In the genomic region with DNA sequence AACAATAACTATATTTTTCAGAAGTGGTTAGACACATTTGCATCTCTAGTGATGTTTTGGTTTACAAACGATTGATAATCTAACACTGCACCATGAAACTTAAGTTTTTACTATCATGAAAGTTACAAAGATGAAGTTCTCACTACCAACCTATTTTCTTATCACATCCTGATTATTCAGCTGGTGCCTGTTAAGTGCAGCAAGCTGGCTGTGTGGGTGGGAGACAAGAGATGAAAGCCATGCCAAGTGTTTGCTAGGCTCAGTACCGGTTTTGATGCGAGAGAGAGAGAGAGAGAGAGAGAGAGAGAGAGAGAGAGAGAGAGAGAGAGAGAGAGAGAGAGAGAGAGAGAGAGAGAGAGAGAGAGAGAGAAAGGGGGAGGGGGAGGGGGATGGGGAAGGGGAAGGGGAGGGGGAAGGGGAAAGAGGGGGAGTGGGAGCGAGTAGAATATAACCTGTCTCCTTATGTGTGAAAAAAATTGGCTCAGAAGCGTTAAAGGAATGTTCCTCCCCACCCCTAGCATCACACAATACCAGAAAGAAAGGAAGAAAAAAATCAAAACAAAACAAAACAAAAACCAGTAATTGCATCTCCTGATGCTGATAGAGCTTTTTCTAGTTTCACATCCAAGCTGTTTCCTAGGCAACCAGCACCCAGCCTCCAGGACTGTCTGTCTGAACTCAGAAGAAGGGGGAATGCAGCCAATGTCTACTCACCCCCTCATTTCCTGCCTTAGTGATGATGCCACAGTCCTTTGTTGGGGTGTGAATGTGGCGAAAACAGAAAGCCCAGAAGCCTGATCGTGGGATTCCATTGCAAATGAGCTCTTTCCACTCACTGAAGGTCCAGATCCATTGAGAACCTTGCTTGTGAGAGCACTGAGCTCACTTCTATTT, we compare ENCODE assay signal across 8 mouse cellular contexts. TPM values are rescaled to one million over a fixed set of nuclear protein-coding genes. Genes with fewer than 3 reads are reported as not detected.
DNase-seq lines count a peak whose midpoint lies in the region; ATAC-seq and TF ChIP-seq lines count a peak whose summit lies in the region.

No protein-coding gene starts in this region.

- no peak overlapping the region for H3K27ac ChIP-seq in lung, embryonic 14.5 days (ENCODE audit: low read depth)
- H3K27ac ChIP-seq in forebrain, embryonic 11.5 days (ENCODE audit: low read depth, low read length), result peak overlapping the region; percentile 61; the same call in 1 of the 2 replicates
- H3K27ac ChIP-seq in hindbrain, embryonic 14.5 days, result peak overlapping the region; percentile 85
- H3K27ac ChIP-seq in intestine, embryonic 16.5 days (ENCODE audit: low read length), result no peak overlapping the region

- no peak overlapping the region for H3K9ac ChIP-seq in lung, embryonic 14.5 days
- no peak overlapping the region for H3K9ac ChIP-seq in forebrain, embryonic 11.5 days (ENCODE audit: low read length)
- H3K9ac ChIP-seq in hindbrain, embryonic 14.5 days, result peak overlapping the region; percentile 41
- no peak overlapping the region for H3K9ac ChIP-seq in intestine, embryonic 16.5 days (ENCODE audit: low read depth, low read length)

- H3K4me1 ChIP-seq in lung, embryonic 14.5 days (ENCODE audit: insufficient read depth), result no peaks in the 10 kb centered on the region
- no peaks in the 10 kb centered on the region; the same call in 1 of the 2 replicates for H3K4me1 ChIP-seq in forebrain, embryonic 11.5 days (replicated peaks; ENCODE audit: control insufficient read depth, insufficient read depth, low read length)
- peaks cover 18% of the 10 kb centered on the region for H3K4me1 ChIP-seq in hindbrain, embryonic 14.5 days (replicated peaks; ENCODE audit: control insufficient read depth, insufficient read depth, low read length)
- no peaks in the 10 kb centered on the region for H3K4me1 ChIP-seq in intestine, embryonic 16.5 days (ENCODE audit: control insufficient read depth, insufficient read depth, low read length)

- no peak overlapping the region for H3K4me3 ChIP-seq in lung, embryonic 14.5 days (ENCODE audit: low read depth, low read length)
- H3K4me3 ChIP-seq in forebrain, embryonic 11.5 days (ENCODE audit: low read depth, low read length), result no peak overlapping the region
- H3K4me3 ChIP-seq in hindbrain, embryonic 14.5 days (replicated peaks; ENCODE audit: low read length), result no peak overlapping the region
- no peak overlapping the region for H3K4me3 ChIP-seq in intestine, embryonic 16.5 days (ENCODE audit: low read length)

- WGBS in lung, embryonic 14.5 days, result 33% methylated on average over 7 of the region's 7 CpGs
- WGBS in forebrain, embryonic 11.5 days, result 35% methylated on average over 6 of the region's 7 CpGs
- 21% methylated on average over 6 of the region's 7 CpGs for WGBS in hindbrain, embryonic 14.5 days
- WGBS in intestine, embryonic 16.5 days, result 39% methylated on average over 7 of the region's 7 CpGs

- H3K4me2 ChIP-seq in lung, embryonic 14.5 days, result no peak overlapping the region
- no peak overlapping the region for H3K4me2 ChIP-seq in forebrain, embryonic 11.5 days (ENCODE audit: low read depth, low read length, severe bottlenecking)
- H3K4me2 ChIP-seq in hindbrain, embryonic 14.5 days (replicated peaks), result peak overlapping the region; percentile 24
- H3K4me2 ChIP-seq in intestine, embryonic 16.5 days (ENCODE audit: low read depth, low read length), result no peak overlapping the region

- 0 out of 2 replicates have a peak, but pooled peaks have one; percentile 49 for ATAC-seq in lung, embryonic 14.5 days (ENCODE audit: insufficient read depth)
- ATAC-seq in forebrain, embryonic 11.5 days (replicated peaks; ENCODE audit: low FRiP score), result peak; percentile 94
- peak; percentile 94 for ATAC-seq in hindbrain, embryonic 14.5 days (ENCODE audit: low FRiP score)
- ATAC-seq in intestine, embryonic 16.5 days, result no peak

- H3K9me3 ChIP-seq in lung, embryonic 14.5 days (ENCODE audit: low read depth, low read length), result no peaks in the 10 kb centered on the region
- H3K9me3 ChIP-seq in forebrain, embryonic 11.5 days (ENCODE audit: control insufficient read depth, low read length), result no peaks in the 10 kb centered on the region
- no peaks in the 10 kb centered on the region for H3K9me3 ChIP-seq in hindbrain, embryonic 14.5 days (ENCODE audit: control insufficient read depth, low read length)
- no peaks in the 10 kb centered on the region for H3K9me3 ChIP-seq in intestine, embryonic 16.5 days (ENCODE audit: control insufficient read depth, low read length)

- no peak for TF ChIP-seq CTCF in lung, embryonic 14.5 days (IDR thresholded peaks at IDR 0.05; ENCODE audit: low read depth)

- no peaks in the 10 kb centered on the region for H3K36me3 ChIP-seq in lung, embryonic 14.5 days (ENCODE audit: insufficient read depth)
- H3K36me3 ChIP-seq in forebrain, embryonic 11.5 days (ENCODE audit: control insufficient read depth, insufficient read depth, low read length), result no peaks in the 10 kb centered on the region
- no peaks in the 10 kb centered on the region for H3K36me3 ChIP-seq in hindbrain, embryonic 14.5 days (replicated peaks; ENCODE audit: control insufficient read depth, insufficient read depth)
- no peaks in the 10 kb centered on the region for H3K36me3 ChIP-seq in intestine, embryonic 16.5 days (ENCODE audit: control insufficient read depth, insufficient read depth, low read length)

- no peaks in the 10 kb centered on the region for H3K27me3 ChIP-seq in lung, embryonic 14.5 days (ENCODE audit: insufficient read depth, low read length)
- H3K27me3 ChIP-seq in forebrain, embryonic 11.5 days (ENCODE audit: control insufficient read depth, insufficient read depth, low read length), result no peaks in the 10 kb centered on the region
- H3K27me3 ChIP-seq in hindbrain, embryonic 14.5 days (ENCODE audit: control insufficient read depth, insufficient read depth, low read length), result no peaks in the 10 kb centered on the region
- H3K27me3 ChIP-seq in intestine, embryonic 16.5 days (replicated peaks; ENCODE audit: control insufficient read depth, insufficient read depth, low read length), result no peaks in the 10 kb centered on the region

- DNase-seq in lung, embryonic 14.5 days, result peak; percentile 60
- no peak for DNase-seq in lung, postnatal 14 days
- peak; percentile 59 for DNase-seq in forebrain, embryonic 11.5 days (ENCODE audit: low spot score)
- peak; percentile 76 for DNase-seq in hindbrain, embryonic 14.5 days (ENCODE audit: low spot score)
- peak; percentile 45 for DNase-seq in lung, postnatal 36 days
- peak; percentile 82 to 90 for DNase-seq in right cerebral cortex, postnatal 36 days (ENCODE audit: low spot score in 2 of 2)
- no peak for DNase-seq in urinary bladder, postnatal 10 days (ENCODE audit: low spot score)

RNA-seq across cellular contexts. Expression of a gene that starts 18.0 kb away (rescaled TPM):
- 164 and 169 TPM in 2 replicates for polyA plus RNA-seq in lung, embryonic 14.5 days (2014; fragmentation: Nextera tagmentation; extraction: Ambion mirVana)
- 185 and 229 TPM in 2 replicates for polyA plus RNA-seq in forebrain, embryonic 11.5 days (2014; fragmentation: Nextera tagmentation; extraction: Ambion mirVana)
- polyA plus RNA-seq in hindbrain, embryonic 14.5 days (2014; fragmentation: Nextera tagmentation; extraction: Ambion mirVana), result 2,565 and 2,873 TPM in 2 replicates
- 149 and 162 TPM in 2 replicates for polyA plus RNA-seq in intestine, embryonic 16.5 days (2015; fragmentation: Nextera tagmentation; extraction: Ambion mirVana)

RNA-seq across cellular contexts. Expression of a gene that starts 34.5 kb away (rescaled TPM):
- polyA plus RNA-seq in lung, embryonic 14.5 days (2014; fragmentation: Nextera tagmentation; extraction: Ambion mirVana), result 13.3 and 15.9 TPM in 2 replicates
- 232 and 287 TPM in 2 replicates for polyA plus RNA-seq in forebrain, embryonic 11.5 days (2014; fragmentation: Nextera tagmentation; extraction: Ambion mirVana)
- polyA plus RNA-seq in hindbrain, embryonic 14.5 days (2014; fragmentation: Nextera tagmentation; extraction: Ambion mirVana), result 682 and 716 TPM in 2 replicates
- 30.4 and 36.0 TPM in 2 replicates for polyA plus RNA-seq in intestine, embryonic 16.5 days (2015; fragmentation: Nextera tagmentation; extraction: Ambion mirVana)

RNA-seq across cellular contexts. Expression of a gene that starts 58.4 kb away (rescaled TPM):
- polyA plus RNA-seq in lung, embryonic 14.5 days (2014; fragmentation: Nextera tagmentation; extraction: Ambion mirVana), result 46.8 and 49.0 TPM in 2 replicates
- 33.3 and 33.8 TPM in 2 replicates for polyA plus RNA-seq in forebrain, embryonic 11.5 days (2014; fragmentation: Nextera tagmentation; extraction: Ambion mirVana)
- polyA plus RNA-seq in hindbrain, embryonic 14.5 days (2014; fragmentation: Nextera tagmentation; extraction: Ambion mirVana), result 42.8 and 43.5 TPM in 2 replicates
- polyA plus RNA-seq in intestine, embryonic 16.5 days (2015; fragmentation: Nextera tagmentation; extraction: Ambion mirVana), result 74.7 and 86.3 TPM in 2 replicates

Comparison
In these comparisons a context has a peak if more than half of its experiments do, and no peak if none do; other contexts are left out.
1. DNase-seq: peak in lung, embryonic 14.5 days (single experiment), forebrain, embryonic 11.5 days (single experiment), hindbrain, embryonic 14.5 days (single experiment), lung, postnatal 36 days (single experiment) and right cerebral cortex, postnatal 36 days (2 of 2); none in lung, postnatal 14 days (single experiment) and urinary bladder, postnatal 10 days (single experiment).
2. H3K27ac ChIP-seq: peak in forebrain, embryonic 11.5 days (single experiment) and hindbrain, embryonic 14.5 days (single experiment); none in lung, embryonic 14.5 days (single experiment) and intestine, embryonic 16.5 days (single experiment).
3. RNA of a gene that starts 18.0 kb away (polyA plus RNA-seq): 2,565 to 2,873 TPM in hindbrain, embryonic 14.5 days; 185 to 229 TPM in forebrain, embryonic 11.5 days, 164 to 169 TPM in lung, embryonic 14.5 days and 149 to 162 TPM in intestine, embryonic 16.5 days; every median in the first group is over 10 times any median in the second.